Mouse (Mus musculus) lung, postnatal 0 days (tissue): ENCODE data around the gene Clca2.

Source experiments
- CTCF ChIP-seq: IDR thresholded peaks from 2 replicates; pipeline ENCODE4 v1.5.1; 2016; ENCODE audit warnings: antibody characterized with exemption, mild to moderate bottlenecking
- EP300 ChIP-seq: IDR thresholded peaks from 2 replicates; pipeline ENCODE4 v1.6.1; 2016; ENCODE audit warnings: antibody characterized with exemption, mild to moderate bottlenecking, control low read depth

DNA sequence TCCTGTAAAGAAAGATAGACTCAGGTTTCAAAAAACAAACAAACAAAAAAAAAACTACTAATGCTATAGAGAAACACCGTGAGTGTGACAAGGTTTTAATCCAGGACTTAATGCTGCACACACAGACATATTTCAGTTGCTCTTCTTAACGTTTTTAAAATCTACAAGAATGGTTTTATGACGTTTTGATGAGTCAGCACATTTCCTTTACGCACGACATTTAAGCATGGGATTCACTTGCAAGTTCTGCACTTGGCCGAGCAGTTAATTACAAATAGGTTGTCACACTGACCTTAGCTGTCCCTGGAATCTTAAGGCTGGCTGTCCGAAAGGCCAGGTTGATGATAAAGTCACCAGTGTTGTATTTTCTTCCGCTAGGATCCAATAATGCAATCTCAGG, 18.3 kb downstream of the Clca2 start:
- TF ChIP-seq CTCF (no peak), EP300 (no peak)
